Mouse (Mus musculus) MEL (cell line): ENCODE data around the gene Npnt. TPM values are rescaled to one million over a fixed set of nuclear protein-coding genes. Genes with fewer than 3 reads are reported as not detected.

Experiments
- DNase-seq: peaks from one replicate; pipeline ENCODE4 v3.0.0; 2011; ENCODE audit warnings: low read depth, low spot score
- H3K27ac ChIP-seq: 2 replicates; pipeline ENCODE4 v1.5.1; 2012; ENCODE audit warnings: low read depth, mild to moderate bottlenecking, control low read depth, low read length, moderate library complexity; ENCODE audit not compliant: control insufficient read depth
- H3K27me3 ChIP-seq, 2 experiments: fragments of 150-350 bp in 1 of 2; sonication (generic) in 1 of 2; 2 replicates each; pipeline ENCODE4 v1.6.1; 2012; ENCODE audit warnings: low read length in 2 of 2, mild to moderate bottlenecking in 2 of 2, improper control_type of control experiment in 1 of 2, moderate library complexity in 1 of 2; ENCODE audit not compliant: insufficient read depth in 2 of 2, control insufficient read depth in 1 of 2
- H3K36me3 ChIP-seq, 2 experiments: 2 replicates each; pipeline ENCODE4 v1.6.1; 2012 to 2014; ENCODE audit warnings: low read length in 2 of 2, improper control_type of control experiment in 1 of 2, inconsistent platforms in 1 of 2, mild to moderate bottlenecking in 1 of 2; ENCODE audit not compliant: insufficient read depth in 2 of 2, control insufficient read depth in 1 of 2
- H3K4me1 ChIP-seq, 2 experiments: fragments of 150-350 bp in 1 of 2; sonication (generic) in 1 of 2; 2 replicates each; pipeline ENCODE4 v1.6.1; 2012; ENCODE audit warnings: low read length in 2 of 2, improper control_type of control experiment in 1 of 2, mild to moderate bottlenecking in 1 of 2; ENCODE audit not compliant: insufficient read depth in 2 of 2, control insufficient read depth in 1 of 2
- H3K4me3 ChIP-seq, 2 experiments: fragments of 150-350 bp in 1 of 2; sonication (generic) in 1 of 2; 2 replicates each; pipeline ENCODE4 v1.5.1; 2012; ENCODE audit warnings: low read depth in 2 of 2, low read length in 2 of 2, mild to moderate bottlenecking in 2 of 2, moderate library complexity in 2 of 2, control low read depth in 1 of 2, improper control_type of control experiment in 1 of 2; ENCODE audit not compliant: control insufficient read depth in 1 of 2, insufficient read depth in 1 of 2
- H3K79me2 ChIP-seq: 2 replicates; pipeline ENCODE4 v1.6.1; 2012; ENCODE audit warnings: mild to moderate bottlenecking, low read length, moderate library complexity; ENCODE audit not compliant: control insufficient read depth, poor library complexity, insufficient read depth
- H3K9ac ChIP-seq: 2 replicates; pipeline ENCODE4 v1.6.1; 2012; ENCODE audit warnings: low read depth, mild to moderate bottlenecking, control low read depth, low read length, moderate library complexity; ENCODE audit not compliant: control insufficient read depth, poor library complexity, severe bottlenecking
- H3K9me3 ChIP-seq: fragments of 150-350 bp; sonication (generic); replicated peaks from 2 replicates; pipeline ENCODE4 v1.6.1; 2012; ENCODE audit warnings: mild to moderate bottlenecking, low read length, improper control_type of control experiment, moderate library complexity; ENCODE audit not compliant: insufficient read depth
- CHD1 ChIP-seq: IDR thresholded peaks from 2 replicates; pipeline ENCODE4 v1.6.1; 2012; ENCODE audit warnings: low read depth, mild to moderate bottlenecking, inconsistent platforms, low read length, improper control_type of control experiment
- CTCF ChIP-seq, 3 experiments: IDR thresholded peaks in 2 of 3; conservative IDR thresholded peaks in 1 of 3; 2 replicates each; pipeline ENCODE4 v1.5.1; 2011 to 2012; ENCODE audit warnings: low read length in 3 of 3, low read depth in 2 of 3, mild to moderate bottlenecking in 2 of 3, improper control_type of control experiment in 1 of 3, inconsistent platforms in 1 of 3, mixed read lengths in 1 of 3, moderate library complexity in 1 of 3; ENCODE audit not compliant: control insufficient read depth in 1 of 3, insufficient read depth in 1 of 3, poor library complexity in 1 of 3, severe bottlenecking in 1 of 3
- ELF1 ChIP-seq: IDR thresholded peaks from 2 replicates; pipeline ENCODE4 v1.6.1; 2014; ENCODE audit warnings: low read depth, mild to moderate bottlenecking, inconsistent platforms, low read length, improper control_type of control experiment, moderate library complexity
- ETS1 ChIP-seq: IDR thresholded peaks from 2 replicates; pipeline ENCODE4 v1.6.1; 2012; ENCODE audit warnings: low read depth, mild to moderate bottlenecking, inconsistent platforms, low read length, improper control_type of control experiment, moderate library complexity
- GATA1 ChIP-seq: IDR thresholded peaks from 2 replicates; pipeline ENCODE4 v1.6.1; 2011; ENCODE audit warnings: low read depth, low read length, improper control_type of control experiment
- MEF2A ChIP-seq: IDR thresholded peaks from 2 replicates; pipeline ENCODE4 v1.6.1; 2014; ENCODE audit warnings: low read depth, mild to moderate bottlenecking, inconsistent platforms, low read length, improper control_type of control experiment; ENCODE audit not compliant: poor library complexity, insufficient replicate concordance, severe bottlenecking; ENCODE audit errors: extremely low read depth
- MXI1 ChIP-seq: IDR thresholded peaks from 2 replicates; pipeline ENCODE4 v1.6.1; 2011; ENCODE audit warnings: mild to moderate bottlenecking, low read depth, low read length, improper control_type of control experiment
- MYB ChIP-seq: IDR thresholded peaks from 2 replicates; pipeline ENCODE4 v1.6.1; 2011; ENCODE audit warnings: mild to moderate bottlenecking, low read depth, low read length, improper control_type of control experiment
- MYC ChIP-seq: IDR thresholded peaks from 2 replicates; pipeline ENCODE4 v1.6.1; 2011; ENCODE audit warnings: low read depth, mild to moderate bottlenecking, low read length, improper control_type of control experiment, moderate library complexity
- NELFE ChIP-seq: IDR thresholded peaks from 2 replicates; pipeline ENCODE4 v1.6.1; 2011; ENCODE audit warnings: low read depth, low read length, improper control_type of control experiment
- POLR2A ChIP-seq, 2 experiments: IDR thresholded peaks; 2 replicates each; pipeline ENCODE4 v1.6.1; 2011 to 2012; ENCODE audit warnings: low read length in 2 of 2, mild to moderate bottlenecking in 2 of 2, control low read depth in 1 of 2, improper control_type of control experiment in 1 of 2, low read depth in 1 of 2, moderate library complexity in 1 of 2; ENCODE audit not compliant: control insufficient read depth in 1 of 2, insufficient read depth in 1 of 2, poor library complexity in 1 of 2
- RCOR1 ChIP-seq: IDR thresholded peaks from 2 replicates; pipeline ENCODE4 v1.6.1; 2012; ENCODE audit warnings: low read depth, mild to moderate bottlenecking, inconsistent platforms, low read length, improper control_type of control experiment
- SMC3 ChIP-seq: IDR thresholded peaks from 2 replicates; pipeline ENCODE4 v1.6.1; 2011; ENCODE audit warnings: low read depth, low read length, improper control_type of control experiment
- TBP ChIP-seq: IDR thresholded peaks from 2 replicates; pipeline ENCODE4 v1.8.0; 2011; ENCODE audit warnings: low read depth, low read length, improper control_type of control experiment
- UBTF ChIP-seq: IDR thresholded peaks from 2 replicates; pipeline ENCODE4 v1.6.1; 2012; ENCODE audit warnings: low read depth, mild to moderate bottlenecking, inconsistent platforms, low read length, improper control_type of control experiment, moderate library complexity, borderline replicate concordance; ENCODE audit not compliant: insufficient read depth
- ZKSCAN1 ChIP-seq: IDR thresholded peaks from 2 replicates; pipeline ENCODE4 v1.6.1; 2012; ENCODE audit warnings: low read depth, mild to moderate bottlenecking, inconsistent platforms, low read length, improper control_type of control experiment, moderate library complexity
- ZMIZ1 ChIP-seq: IDR thresholded peaks from 2 replicates; pipeline ENCODE4 v1.6.1; 2012; ENCODE audit warnings: low read depth, mild to moderate bottlenecking, inconsistent platforms, low read length, improper control_type of control experiment, moderate library complexity
- ZNF384 ChIP-seq: IDR thresholded peaks from 2 replicates; pipeline ENCODE4 v1.6.1; 2012; ENCODE audit warnings: low read depth, mild to moderate bottlenecking, inconsistent platforms, low read length, improper control_type of control experiment
- polyA plus RNA-seq, 2 experiments: library from polyadenylated mRNA; stranded (reverse) in 1 of 2; unstranded in 1 of 2; fragments of >175 nt in 1 of 2; fragments of >200 nt in 1 of 2; gene quantifications; 2 replicates each; pipeline versions ENCODE4 v1.2.1 to v1.2.4; 2012; ENCODE audit warnings: low replicate concordance in 2 of 2, low read depth in 1 of 2; ENCODE audit not compliant: insufficient read length in 2 of 2, insufficient read depth in 1 of 2, missing spikeins in 1 of 2
- total RNA-seq: library from RNA; depleted of rRNA; stranded (reverse); fragments of 300-350 nt; gene quantifications from 2 replicates; pipeline ENCODE4 v1.2.3, GENCODE M21; 2012

Gene Npnt
- total and polyA plus RNA-seq, 3 experiments, result 0.06 TPM; not detected in 2

GRCm38 (mm10) chr3:132944609-132945008 lies 5.5 kb downstream of the Npnt start:
- Histone ChIP-seq H3K27ac (no peak overlapping the region), H3K79me2 (no peaks in the 10 kb centered on the region), H3K9me3 (no peaks in the 10 kb centered on the region), H3K4me3 (no peak overlapping the region), H3K27me3 (no peaks in the 10 kb centered on the region), H3K4me1 (no peaks in the 10 kb centered on the region; a peak in 1 of 4 replicates), H3K9ac (no peak overlapping the region), H3K36me3 (no peaks in the 10 kb centered on the region)
- no peak for DNase-seq
- TF ChIP-seq MYC (no peak), MXI1 (no peak), UBTF (no peak), RCOR1 (no peak), CTCF (IDR thresholded peaks at IDR 0.05 in 2 of 3, conservative IDR thresholded peaks at IDR 0.05 in 1 of 3; ENCODE audit: control insufficient read depth in 1 of 3, insufficient read depth in 1 of 3, low read depth in 2 of 3, low read length in 3 of 3, poor library complexity in 1 of 3, severe bottlenecking in 1 of 3) (no peak), MEF2A (no peak), ZMIZ1 (no peak), CHD1 (no peak), ZKSCAN1 (no peak), POLR2A (IDR thresholded peaks at IDR 0.05; ENCODE audit: control insufficient read depth in 1 of 2, insufficient read depth in 1 of 2, low read depth in 1 of 2, low read length in 2 of 2, poor library complexity in 1 of 2) (no peak), MYB (no peak), ELF1 (no peak), ZNF384 (no peak), TBP (no peak), NELFE (no peak)

DNA sequence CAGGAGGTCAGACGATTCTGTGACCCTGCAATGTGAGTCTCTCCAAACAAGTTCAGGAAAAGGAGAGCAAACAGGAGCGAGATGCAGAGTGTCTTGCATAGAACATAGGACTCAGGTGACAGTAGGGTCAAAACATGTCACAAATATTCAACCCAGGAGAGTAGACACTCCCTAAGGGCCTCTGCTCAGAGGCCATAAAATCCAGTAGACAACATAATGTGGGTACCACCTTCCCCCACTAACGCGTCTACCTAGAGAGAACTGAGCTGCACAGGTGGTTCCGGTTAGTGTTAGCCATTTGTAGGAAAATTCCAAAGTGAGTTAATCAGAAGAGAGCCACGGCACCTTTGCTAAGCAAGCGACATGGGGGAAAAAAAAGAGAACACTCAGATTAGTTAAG lies 5.9 kb downstream of the Npnt start:
- Histone ChIP-seq H3K9me3 (no peaks in the 10 kb centered on the region), H3K4me1 (no peaks in the 10 kb centered on the region; a peak in 1 of 4 replicates), H3K27me3 (no peaks in the 10 kb centered on the region), H3K79me2 (no peaks in the 10 kb centered on the region), H3K27ac (no peak overlapping the region), H3K4me3 (no peak overlapping the region), H3K9ac (no peak overlapping the region), H3K36me3 (no peaks in the 10 kb centered on the region)
- no peak for DNase-seq
- TF ChIP-seq SMC3 (no peak), GATA1 (no peak), ETS1 (no peak)
